Mouse (Mus musculus) liver, embryonic 16.5 days (tissue): ENCODE measurements around the gene 0610010K14Rik. TPM values are rescaled to one million over a fixed set of nuclear protein-coding genes. Genes with fewer than 3 reads are reported as not detected.

Experiments used
- ATAC-seq: fragments of 200-750 bp; cut with Nextera tagmentation; 2 replicates; pipeline ENCODE4 v1.8.0; 2017; ENCODE audit warnings: low read depth, mild to moderate bottlenecking, moderate number of reproducible peaks, moderate library complexity
- H3K27ac ChIP-seq: fragments of 300-500 bp; sonication (generic); 2 replicates; pipeline ENCODE4 v1.5.1; 2014; ENCODE audit warnings: mild to moderate bottlenecking, low read length
- H3K27me3 ChIP-seq: fragments of 300-500 bp; sonication (generic); 2 replicates; pipeline ENCODE4 v1.6.1; 2014; ENCODE audit warnings: low read depth, low read length, mixed read lengths; ENCODE audit not compliant: control insufficient read depth, insufficient read depth
- H3K36me3 ChIP-seq: fragments of 300-500 bp; sonication (generic); 2 replicates; pipeline ENCODE4 v1.6.1; 2014; ENCODE audit warnings: mild to moderate bottlenecking; ENCODE audit not compliant: control insufficient read depth, insufficient read depth
- H3K4me1 ChIP-seq: fragments of 300-500 bp; sonication (generic); 2 replicates; pipeline ENCODE4 v1.6.1; 2014; ENCODE audit warnings: low read depth, low read length, mixed read lengths; ENCODE audit not compliant: control insufficient read depth
- H3K4me2 ChIP-seq: fragments of 300-500 bp; sonication (generic); 2 replicates; pipeline ENCODE4 v1.6.1; 2014; ENCODE audit warnings: low read depth, low read length, mixed read lengths
- H3K4me3 ChIP-seq: fragments of 300-500 bp; sonication (generic); 2 replicates; pipeline ENCODE4 v1.5.1; 2014; ENCODE audit warnings: low read depth, mild to moderate bottlenecking, low read length
- H3K9ac ChIP-seq: fragments of 300-500 bp; sonication (generic); 2 replicates; pipeline ENCODE4 v1.6.1; 2014; ENCODE audit warnings: low read depth, low read length
- H3K9me3 ChIP-seq: fragments of 300-500 bp; sonication (generic); replicated peaks from 2 replicates; pipeline ENCODE4 v1.6.1; 2016; ENCODE audit warnings: low read length; ENCODE audit not compliant: control insufficient read depth
- whole genome bisulfite sequencing: fragments of 180-500 bp; shearing (Covaris S2); extraction: QIAGEN DNeasy Blood & Tissue Kit; methylation state at CpG from one replicate; pipeline ENCODE4 v1.1.7; 2014; ENCODE audit not compliant: insufficient replicate concordance; 5-methylcytosine and 5-hydroxymethylcytosine counted together
- polyA plus RNA-seq: library from polyadenylated mRNA; unstranded; fragments of >200 nt; fragmentation: Nextera tagmentation; extraction: Ambion mirVana; gene quantifications from 2 replicates; pipeline ENCODE4 v1.2.1, GENCODE M21; 2015

0610010K14Rik gene
- polyA plus RNA-seq, 1 experiment from 2014 or later, result 54.5 TPM

- peaks cover 34% of the 10 kb centered on the region for H3K27me3 ChIP-seq
- H3K4me2 ChIP-seq, result peak overlapping the region; percentile 69
- under 1% methylated on average over 32 of the region's 32 CpGs for WGBS
- H3K9ac ChIP-seq, result peak overlapping the region; percentile 35; the same call in 1 of the 2 replicates
- no peak overlapping the region for H3K27ac ChIP-seq
- ATAC-seq, result peak; percentile 59
- peaks cover 54% of the 10 kb centered on the region for H3K4me1 ChIP-seq
- peak overlapping the region; percentile 42 for H3K4me3 ChIP-seq
- no peaks in the 10 kb centered on the region for H3K9me3 ChIP-seq
- no peaks in the 10 kb centered on the region for H3K36me3 ChIP-seq
These were observed 7.4 kb downstream of the 0610010K14Rik start for GRCm38 (mm10) chr11:70230239-70230727.

GRCm38 (mm10) chr11:70229260-70230010 lies 8.3 kb downstream of the 0610010K14Rik start, which contains the start of gene Bcl6b:
Gene Bcl6b, minus strand, starts transcription at chr11:70229798.
- no peak; the same call in 1 of the 2 replicates for ATAC-seq
- H3K4me3 ChIP-seq, result peak within 1 kb of the TSS; percentile 50
- peak within 1 kb of the TSS; percentile 46 for H3K9ac ChIP-seq
- WGBS, result 2% methylated on average over 39 of the region's 39 CpGs
- peak within 1 kb of the TSS; percentile 69 for H3K4me2 ChIP-seq
- H3K36me3 ChIP-seq, result no peaks in the 10 kb centered on the region
- H3K27me3 ChIP-seq, result peaks cover 34% of the 10 kb centered on the region
- 0 out of 2 replicates have a peak within 1 kb of the TSS, but pooled peaks have one; percentile 25 for H3K27ac ChIP-seq
- peaks cover 48% of the 10 kb centered on the region for H3K4me1 ChIP-seq
- no peaks in the 10 kb centered on the region for H3K9me3 ChIP-seq

GRCm38 (mm10) chr11:70228828-70229227 lies 8.9 kb downstream of the 0610010K14Rik start:
- ATAC-seq, result peak; percentile 80
- Histone ChIP-seq H3K4me1 (peaks cover 51% of the 10 kb centered on the region), H3K27ac (no peak overlapping the region), H3K36me3 (no peaks in the 10 kb centered on the region), H3K4me3 (peak overlapping the region; percentile 50), H3K27me3 (peaks cover 34% of the 10 kb centered on the region), H3K9ac (peak overlapping the region; percentile 46), H3K9me3 (no peaks in the 10 kb centered on the region), H3K4me2 (peak overlapping the region; percentile 69)
- 2% methylated on average over 19 of the region's 19 CpGs for WGBS

- no peak for ATAC-seq
- Histone ChIP-seq H3K4me1 (peaks cover 58% of the 10 kb centered on the region), H3K36me3 (no peaks in the 10 kb centered on the region), H3K9ac (no peak overlapping the region), H3K27me3 (peaks cover 34% of the 10 kb centered on the region), H3K27ac (no peak overlapping the region), H3K9me3 (no peaks in the 10 kb centered on the region), H3K4me3 (no peak overlapping the region), H3K4me2 (no peak overlapping the region)
- 61% methylated on average over 4 of the region's 4 CpGs for WGBS
These were observed 10.0 kb downstream of the 0610010K14Rik start for GRCm38 (mm10) chr11:70227661-70228245.

- Histone ChIP-seq H3K9ac (no peak overlapping the region), H3K9me3 (no peaks in the 10 kb centered on the region), H3K4me1 (peaks cover 65% of the 10 kb centered on the region), H3K36me3 (no peaks in the 10 kb centered on the region), H3K4me3 (no peak overlapping the region; the same call in 1 of the 2 replicates), H3K27me3 (peaks cover 34% of the 10 kb centered on the region), H3K27ac (no peak overlapping the region), H3K4me2 (peak overlapping the region; percentile 50)
- 42% methylated on average over 5 of the region's 5 CpGs for WGBS
- ATAC-seq, result no peak
These were observed 10.6 kb downstream of the 0610010K14Rik start for GRCm38 (mm10) chr11:70227126-70227525.

GRCm38 (mm10) chr11:70226602-70226890 lies 11.2 kb downstream of the 0610010K14Rik start:
- no peak overlapping the region for H3K27ac ChIP-seq
- H3K9ac ChIP-seq, result no peak overlapping the region
- peak overlapping the region; percentile 27 for H3K4me3 ChIP-seq
- peaks cover 67% of the 10 kb centered on the region for H3K4me1 ChIP-seq
- H3K9me3 ChIP-seq, result no peaks in the 10 kb centered on the region
- no peak for ATAC-seq
- no peaks in the 10 kb centered on the region for H3K36me3 ChIP-seq
- H3K4me2 ChIP-seq, result peak overlapping the region; percentile 50
- WGBS, result 31% methylated on average over 18 of the region's 18 CpGs
- peaks cover 34% of the 10 kb centered on the region for H3K27me3 ChIP-seq

GRCm38 (mm10) chr11:70225798-70226601 lies 11.7 kb downstream of the 0610010K14Rik start:
- Histone ChIP-seq H3K27ac (no peak overlapping the region), H3K4me1 (peaks cover 67% of the 10 kb centered on the region), H3K4me2 (peak overlapping the region; percentile 50), H3K27me3 (peaks cover 34% of the 10 kb centered on the region), H3K4me3 (peak overlapping the region; percentile 27), H3K9ac (no peak overlapping the region), H3K9me3 (no peaks in the 10 kb centered on the region), H3K36me3 (no peaks in the 10 kb centered on the region)
- WGBS, result 44% methylated on average over 27 of the region's 27 CpGs
- no peak for ATAC-seq

GRCm38 (mm10) chr11:70223724-70224123 lies 14.0 kb downstream of the 0610010K14Rik start:
- peaks cover 58% of the 10 kb centered on the region for H3K4me1 ChIP-seq
- H3K9ac ChIP-seq, result no peak overlapping the region
- H3K27ac ChIP-seq, result no peak overlapping the region; the same call in 1 of the 2 replicates
- H3K4me2 ChIP-seq, result no peak overlapping the region; the same call in 1 of the 2 replicates
- 35% methylated on average over 9 of the region's 9 CpGs for WGBS
- H3K9me3 ChIP-seq, result no peaks in the 10 kb centered on the region
- H3K27me3 ChIP-seq, result peaks cover 18% of the 10 kb centered on the region
- no peak overlapping the region for H3K4me3 ChIP-seq
- ATAC-seq, result no peak
- H3K36me3 ChIP-seq, result no peaks in the 10 kb centered on the region
